Mouse (Mus musculus) neural tube, embryonic 10.5 days (tissue): ENCODE measurements around the gene Vps18.
A peak's percentile ranks its signal among the peaks of the same experiment; 100 is the strongest.

Experiments used
- DNase-seq: peaks from one replicate; pipeline ENCODE4 v3.0.0-alpha.2; 2017; ENCODE audit warnings: low spot score; ENCODE audit errors: extremely low spot score

Gene Vps18

DNA sequence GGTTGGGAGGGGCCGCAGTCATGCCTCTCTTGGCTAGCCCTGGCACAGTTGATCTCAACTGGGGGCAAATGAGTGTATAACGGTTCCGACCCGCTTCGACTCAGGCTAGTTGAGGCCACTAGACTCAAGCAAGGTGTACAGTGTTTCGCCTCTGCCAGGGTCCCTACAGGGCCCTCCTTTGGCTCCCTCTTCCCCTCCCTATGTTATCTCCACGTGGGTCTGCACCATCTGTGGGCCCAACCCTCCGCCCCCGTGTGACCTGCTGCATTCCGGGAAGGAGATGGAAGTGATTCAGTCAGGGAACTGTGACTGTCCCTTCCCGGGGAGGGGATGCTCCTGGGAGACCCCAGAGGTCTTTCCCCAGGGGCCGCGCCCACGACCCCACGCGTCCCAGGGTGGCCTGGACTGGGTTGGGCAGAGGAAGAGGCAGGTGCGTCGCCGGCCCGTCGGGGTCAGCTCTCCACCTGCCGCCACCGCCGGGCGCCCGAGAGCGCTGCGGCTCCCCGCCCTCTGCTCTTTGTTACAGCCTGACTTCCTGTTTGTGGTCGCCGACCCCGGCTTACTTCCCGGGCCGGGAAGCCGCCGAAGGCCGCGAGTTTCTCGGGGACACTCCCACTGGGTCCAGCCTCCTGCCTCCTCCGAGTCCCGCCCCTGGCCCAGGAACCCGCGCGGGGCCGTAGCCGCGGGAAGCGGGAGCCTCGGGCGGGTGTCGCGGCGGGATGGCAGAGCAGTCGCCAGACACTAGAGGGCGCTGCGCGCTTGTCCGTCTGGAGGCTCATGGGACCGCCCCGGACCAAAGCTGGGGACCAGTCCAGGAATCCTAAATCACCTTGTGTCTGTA, 49.1 kb downstream of the Vps18 start:
- DNase-seq = peak; percentile 94

DNA sequence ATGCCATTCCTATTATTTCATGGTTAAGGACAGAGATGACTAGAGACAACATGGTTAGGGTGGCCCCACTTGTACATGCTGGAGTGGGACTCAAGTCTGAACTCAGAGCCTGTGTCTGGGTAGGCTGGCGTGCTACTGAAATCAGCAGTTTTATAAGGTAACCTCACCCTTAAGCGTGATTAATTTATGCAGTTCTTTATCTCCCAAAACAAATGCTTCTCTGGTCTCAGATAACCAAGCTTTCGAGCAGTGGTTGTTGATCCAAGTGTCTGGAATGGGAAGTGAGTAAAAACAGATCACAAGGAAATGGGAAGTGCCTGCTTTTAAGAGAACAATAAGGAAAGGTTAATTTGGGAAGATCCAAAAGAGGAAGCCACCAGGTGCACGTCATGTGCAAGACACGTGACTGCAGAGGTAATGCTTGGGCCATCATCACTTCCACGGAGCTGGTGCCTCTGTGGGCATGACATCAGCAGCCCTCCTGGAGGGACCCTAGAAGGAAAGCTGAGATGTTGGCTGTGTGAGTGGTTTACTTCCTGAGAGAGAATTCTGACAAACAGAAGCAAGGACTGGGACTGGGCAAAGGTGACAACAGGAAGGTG, 56.1 kb downstream of the Vps18 start:
- no peak for DNase-seq
